Mouse (Mus musculus): ENCODE results near the gene H2-Ob.

The H2-Ob gene

DNA sequence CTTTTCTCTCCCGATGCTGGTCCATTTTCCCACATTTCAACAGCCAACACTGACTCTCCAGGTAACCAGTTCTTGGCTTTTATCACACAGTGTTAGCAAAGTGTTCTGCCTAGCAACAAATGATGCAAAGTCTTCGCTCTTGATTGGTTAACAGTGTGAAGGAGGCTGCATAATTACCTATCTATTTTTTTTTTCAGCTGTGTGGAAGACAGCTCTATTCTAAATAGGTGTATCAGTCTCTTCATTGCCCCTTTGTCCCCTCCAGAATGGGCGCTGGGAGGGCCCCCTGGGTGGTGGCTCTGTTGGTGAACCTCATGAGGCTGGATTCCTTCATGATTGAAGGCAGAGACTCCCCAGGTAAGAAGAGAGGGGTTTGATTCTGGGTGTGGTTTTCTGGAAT, at the start of gene H2-Ob:
H2-Ob (plus strand) TSS at position 198 of the 400 bp plus-strand sequence.
- no peak for DNase-seq (ENCODE audit: low read depth, low spot score)

DNA sequence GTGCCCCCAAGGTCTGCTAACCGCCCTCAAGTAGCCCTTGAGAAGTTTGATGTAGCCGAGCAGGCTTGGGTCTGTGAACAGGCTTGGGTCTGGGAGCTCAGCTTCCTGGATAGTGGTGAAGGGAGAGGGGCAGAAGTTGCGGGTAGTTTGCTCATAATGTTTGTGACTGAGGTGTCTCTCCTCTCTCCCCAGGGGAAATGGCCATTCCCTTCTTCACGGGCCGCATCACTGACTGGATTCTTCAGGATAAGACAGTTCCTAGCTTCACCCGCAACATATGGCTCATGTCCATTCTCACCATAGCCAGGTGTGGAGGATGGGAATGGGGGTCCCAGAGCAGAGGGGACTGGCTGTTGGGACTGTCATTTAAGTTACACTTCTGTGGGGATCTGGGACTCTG, 49.7 kb upstream of the H2-Ob start:
- no peak for DNase-seq (ENCODE audit: low read depth, low spot score)

DNA sequence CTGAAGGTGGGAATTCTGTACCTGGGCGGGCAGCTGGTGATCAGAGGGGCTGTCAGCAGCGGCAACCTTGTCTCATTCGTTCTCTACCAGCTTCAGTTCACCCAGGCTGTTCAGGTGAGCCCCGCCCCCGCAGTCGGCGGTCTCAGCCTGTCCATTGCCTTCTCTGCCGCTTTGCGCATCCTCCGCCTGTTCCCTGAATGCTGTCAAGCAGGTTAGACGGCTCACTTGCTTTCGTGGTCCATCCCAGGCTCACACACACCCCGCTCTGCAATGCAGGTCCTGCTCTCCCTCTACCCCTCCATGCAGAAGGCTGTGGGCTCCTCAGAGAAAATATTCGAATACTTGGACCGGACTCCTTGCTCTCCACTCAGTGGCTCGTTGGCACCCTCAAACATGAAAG, 45.9 kb upstream of the H2-Ob start:
- no peak for DNase-seq (ENCODE audit: low read depth, low spot score)

DNA sequence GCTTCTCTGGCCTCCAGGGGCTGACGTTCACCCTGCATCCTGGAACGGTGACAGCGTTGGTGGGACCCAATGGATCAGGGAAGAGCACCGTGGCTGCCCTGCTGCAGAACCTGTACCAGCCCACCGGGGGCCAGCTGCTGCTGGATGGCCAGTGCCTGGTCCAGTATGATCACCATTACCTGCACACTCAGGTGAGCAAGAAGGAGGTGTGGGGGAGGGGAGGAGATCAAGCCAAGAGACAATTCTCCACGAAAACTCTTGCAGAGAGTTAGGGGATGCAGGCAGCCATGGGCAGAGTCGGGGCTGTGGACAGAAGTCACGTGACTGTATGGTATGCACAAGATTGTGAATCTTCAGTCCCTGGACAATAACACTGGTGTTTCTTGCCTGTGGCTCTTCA, 45.2 kb upstream of the H2-Ob start:
- DNase-seq (ENCODE audit: low read depth, low spot score) = no peak

DNA sequence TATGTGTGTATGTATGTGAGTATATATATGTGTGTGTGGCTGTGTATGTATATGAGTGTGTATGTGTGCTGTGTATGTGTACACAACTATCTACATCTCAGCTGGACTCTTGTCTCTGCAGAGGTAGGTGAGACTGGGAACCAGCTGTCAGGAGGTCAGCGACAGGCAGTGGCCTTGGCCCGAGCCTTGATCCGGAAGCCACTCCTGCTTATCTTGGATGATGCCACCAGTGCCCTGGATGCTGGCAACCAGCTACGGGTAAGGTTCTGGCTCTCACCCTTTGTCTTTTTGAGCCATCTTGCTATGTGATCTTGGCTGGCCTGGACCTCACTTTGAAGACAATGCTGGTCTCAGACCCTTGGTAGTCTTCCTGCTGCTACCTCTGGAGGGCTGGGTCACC, 44.0 kb upstream of the H2-Ob start:
- DNase-seq (ENCODE audit: low read depth, low spot score) = no peak

DNA sequence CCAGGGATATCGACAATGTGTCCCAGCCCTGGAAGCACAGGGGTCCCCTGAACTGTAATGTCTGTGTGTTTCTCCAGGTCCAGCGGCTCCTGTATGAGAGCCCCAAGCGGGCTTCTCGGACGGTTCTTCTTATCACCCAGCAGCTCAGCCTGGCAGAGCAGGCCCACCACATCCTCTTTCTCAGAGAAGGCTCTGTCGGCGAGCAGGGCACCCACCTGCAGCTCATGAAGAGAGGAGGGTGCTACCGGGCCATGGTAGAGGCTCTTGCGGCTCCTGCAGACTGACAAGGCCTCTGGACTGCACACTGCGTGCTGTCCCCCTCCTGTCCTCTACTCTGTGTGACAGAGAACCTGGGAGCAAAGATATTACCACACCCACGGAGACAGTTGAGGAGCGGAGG, 42.2 kb upstream of the H2-Ob start:
- no peak for DNase-seq (ENCODE audit: low read depth, low spot score)

DNA sequence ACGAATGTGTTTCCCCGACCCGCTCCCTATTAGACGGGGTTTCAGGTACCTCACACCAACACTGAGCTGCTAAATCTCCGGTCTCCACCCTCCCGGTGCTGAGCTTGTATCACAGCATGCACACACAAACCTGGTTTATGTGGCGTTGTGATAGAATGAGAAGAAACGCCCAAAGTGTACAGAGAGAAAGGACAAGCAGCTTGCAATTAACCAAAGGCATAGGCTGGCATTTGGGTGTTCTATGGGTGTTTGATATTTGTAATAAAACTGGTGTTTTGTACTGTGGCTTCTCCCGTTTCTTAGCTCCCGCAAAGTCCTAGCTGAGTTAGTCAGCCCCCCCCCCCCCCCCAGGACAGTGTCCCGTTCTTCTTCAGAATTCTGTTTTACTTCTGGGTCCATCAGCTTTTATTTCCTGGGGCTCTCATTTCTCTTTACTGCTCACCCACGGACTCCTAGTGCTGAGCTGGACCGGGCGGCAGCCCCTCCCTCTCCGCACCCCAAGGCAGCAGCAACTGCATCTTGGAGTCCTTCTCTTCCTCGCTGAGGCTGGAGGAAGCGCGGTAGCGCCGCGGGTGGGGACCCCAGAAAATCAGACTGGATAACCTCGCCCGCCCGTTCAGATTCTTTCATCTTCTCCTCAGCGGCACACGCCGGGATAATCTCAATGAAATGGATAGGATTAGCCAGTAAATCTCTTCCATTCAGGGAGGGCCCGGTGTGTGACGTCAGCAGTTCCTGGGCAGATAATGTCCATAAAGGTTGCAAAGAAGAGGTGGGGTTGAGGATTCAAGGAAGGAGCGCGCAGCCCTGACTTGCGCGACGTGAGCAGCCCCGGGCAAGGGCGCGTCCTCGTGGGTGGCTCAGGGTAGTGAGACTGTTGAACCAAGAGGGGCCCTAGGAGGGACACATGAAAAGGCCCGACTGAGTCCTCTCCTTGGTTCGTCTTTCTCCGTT, 41.5 kb upstream of the H2-Ob start, which contains the start of gene Psmb8:
Psmb8 (plus strand) TSS at position 781 of the 954 bp plus-strand sequence.
- DNase-seq (ENCODE audit: low read depth, low spot score) = peak; percentile 73

DNA sequence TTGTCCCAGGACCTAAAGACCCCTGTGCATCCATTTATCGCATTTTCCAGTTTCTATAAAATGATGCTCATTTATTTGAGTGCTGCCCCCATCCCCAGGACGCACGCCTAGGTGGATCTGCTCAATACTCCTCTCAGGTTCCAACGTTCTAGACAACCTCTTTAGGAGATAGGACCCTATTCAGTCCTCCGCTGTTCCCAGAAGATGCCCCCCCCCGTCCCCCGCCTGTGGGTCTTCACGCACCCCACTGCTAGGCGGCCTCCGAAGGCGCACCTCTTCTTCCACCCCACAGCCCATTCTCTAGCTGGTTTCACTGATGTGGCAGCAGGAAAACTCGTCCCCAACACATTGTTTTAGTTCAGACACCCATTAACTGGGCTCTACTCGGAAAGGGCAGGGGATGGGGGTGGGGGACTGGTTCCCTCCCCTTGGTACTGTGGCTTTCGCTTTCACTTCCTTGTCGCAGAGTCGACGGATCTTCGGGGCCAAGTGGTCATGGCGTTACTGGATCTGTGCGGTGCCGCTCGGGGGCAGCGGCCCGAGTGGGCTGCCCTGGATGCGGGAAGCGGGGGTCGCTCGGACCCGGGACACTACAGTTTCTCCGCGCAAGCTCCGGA, 40.7 kb upstream of the H2-Ob start:
- no peak for DNase-seq (ENCODE audit: low read depth, low spot score)

DNA sequence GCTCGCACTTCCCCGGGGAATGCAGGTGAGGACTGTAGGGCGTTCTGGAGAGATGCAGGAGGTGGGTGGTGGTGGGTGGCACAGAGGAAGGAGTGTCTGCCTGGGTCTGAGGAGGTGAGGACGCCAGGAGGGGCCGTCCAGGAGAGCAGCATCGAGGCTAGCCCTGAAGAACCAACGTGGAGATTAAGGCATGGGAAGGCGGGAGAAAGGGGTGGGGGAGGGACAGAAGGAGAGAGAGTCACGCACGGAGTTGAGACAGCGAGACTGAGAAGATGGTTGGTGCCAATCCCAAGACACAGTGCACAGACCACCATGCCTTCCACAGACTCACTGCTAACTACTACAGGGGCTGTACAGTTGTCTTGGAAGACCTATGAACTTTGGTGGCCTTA, 40.2 kb upstream of the H2-Ob start:
- no peak for DNase-seq (ENCODE audit: low read depth, low spot score)

DNA sequence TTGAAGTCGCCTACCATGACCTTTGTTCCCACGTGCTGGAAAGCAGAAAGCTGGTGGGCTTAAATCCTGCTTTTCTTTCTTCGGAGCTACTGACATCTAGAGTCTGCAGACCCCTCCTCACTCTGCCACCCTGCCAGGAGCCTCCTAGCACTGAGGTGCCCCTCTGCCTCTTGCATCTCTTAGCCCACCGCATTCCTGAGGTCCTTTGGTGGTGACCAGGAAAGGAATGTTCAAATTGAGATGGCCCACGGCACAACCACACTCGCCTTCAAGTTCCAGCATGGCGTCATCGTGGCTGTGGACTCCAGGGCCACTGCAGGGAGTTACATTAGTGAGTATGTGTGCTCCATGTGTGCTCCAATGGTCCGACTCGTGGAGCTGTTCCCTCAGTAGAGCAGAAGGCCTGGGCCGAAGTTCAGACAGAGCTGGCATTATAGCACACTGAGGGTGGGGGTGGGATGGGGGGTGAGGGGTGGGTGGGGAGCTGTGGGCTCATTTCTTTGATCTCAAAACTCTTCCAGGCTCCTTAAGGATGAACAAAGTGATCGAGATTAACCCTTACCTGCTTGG, 39.6 kb upstream of the H2-Ob start:
- no peak for DNase-seq (ENCODE audit: low read depth, low spot score)

DNA sequence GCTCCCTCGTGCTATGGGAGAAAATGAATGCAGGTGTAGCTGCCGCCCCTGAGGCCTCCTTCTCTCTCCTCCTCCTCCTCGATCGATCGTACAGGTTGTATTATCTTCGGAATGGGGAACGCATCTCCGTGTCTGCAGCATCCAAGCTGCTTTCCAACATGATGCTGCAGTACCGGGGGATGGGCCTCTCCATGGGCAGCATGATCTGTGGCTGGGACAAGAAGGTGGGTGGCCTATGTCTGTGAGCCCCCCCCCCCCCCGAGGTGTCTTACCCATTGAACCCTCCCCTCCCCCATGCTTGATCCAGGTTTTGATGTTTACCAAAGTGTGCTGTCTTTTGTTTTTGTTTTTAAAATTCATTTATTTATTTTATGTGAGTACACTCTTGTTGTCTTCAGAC, 38.7 kb upstream of the H2-Ob start:
- no peak for DNase-seq (ENCODE audit: low read depth, low spot score)

DNA sequence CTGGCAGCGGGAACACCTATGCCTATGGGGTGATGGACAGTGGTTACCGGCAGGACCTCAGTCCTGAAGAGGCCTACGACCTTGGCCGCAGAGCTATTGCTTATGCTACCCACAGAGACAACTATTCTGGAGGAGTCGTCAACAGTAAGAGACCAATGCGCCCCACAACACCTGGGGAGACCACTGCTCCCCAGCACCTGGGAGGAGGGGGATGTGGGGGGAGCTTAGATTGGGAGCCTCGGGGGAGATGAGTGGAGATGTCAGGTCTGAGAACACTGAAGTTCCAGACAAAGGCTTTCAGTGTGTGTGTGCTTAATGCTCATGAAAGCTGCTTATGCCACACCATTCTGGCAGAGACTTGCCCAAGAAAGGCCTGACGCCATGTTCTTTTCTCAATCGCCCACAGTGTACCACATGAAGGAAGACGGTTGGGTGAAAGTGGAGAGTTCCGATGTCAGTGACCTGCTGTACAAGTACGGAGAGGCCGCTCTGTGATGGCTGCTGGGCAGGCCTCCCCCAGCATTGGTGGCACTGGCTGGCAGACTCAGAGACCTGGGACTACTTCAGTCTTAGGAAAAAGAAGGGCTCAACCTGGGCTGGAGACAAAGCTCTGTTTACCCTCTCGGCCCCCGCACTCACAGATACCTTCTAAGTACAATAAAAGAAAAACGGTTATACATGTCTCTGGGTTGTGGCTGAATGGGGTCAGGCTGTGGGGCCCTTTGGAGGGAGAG, 37.8 kb upstream of the H2-Ob start:
- no peak for DNase-seq (ENCODE audit: low read depth, low spot score)

DNA sequence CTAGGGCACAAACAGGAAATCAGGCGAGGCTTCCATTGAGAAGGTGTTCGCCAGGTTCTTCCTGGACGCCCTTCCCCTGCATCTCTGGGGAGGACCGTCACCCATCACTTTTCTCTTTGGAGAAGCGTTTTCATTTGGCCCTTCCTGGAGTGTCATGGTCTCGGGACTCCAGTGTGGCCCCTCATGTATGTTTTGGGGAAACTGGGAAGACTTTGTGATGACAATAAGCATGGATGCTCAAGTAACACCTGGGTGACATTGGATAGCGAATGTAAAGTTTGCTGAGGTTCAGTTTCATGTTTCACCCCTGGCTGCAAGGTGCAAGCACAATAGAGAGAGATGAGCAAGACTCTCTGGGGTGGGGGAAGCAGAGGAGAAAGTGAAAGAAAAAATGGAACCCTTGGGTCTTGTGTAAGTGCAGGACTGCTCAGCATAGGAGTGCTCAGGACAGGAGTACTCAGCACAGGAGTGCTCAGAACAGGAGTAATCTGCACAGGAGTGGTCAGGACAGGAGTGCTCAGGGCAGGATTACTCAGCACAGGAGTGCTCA, 37.1 kb upstream of the H2-Ob start:
- no peak for DNase-seq (ENCODE audit: low read depth, low spot score)

DNA sequence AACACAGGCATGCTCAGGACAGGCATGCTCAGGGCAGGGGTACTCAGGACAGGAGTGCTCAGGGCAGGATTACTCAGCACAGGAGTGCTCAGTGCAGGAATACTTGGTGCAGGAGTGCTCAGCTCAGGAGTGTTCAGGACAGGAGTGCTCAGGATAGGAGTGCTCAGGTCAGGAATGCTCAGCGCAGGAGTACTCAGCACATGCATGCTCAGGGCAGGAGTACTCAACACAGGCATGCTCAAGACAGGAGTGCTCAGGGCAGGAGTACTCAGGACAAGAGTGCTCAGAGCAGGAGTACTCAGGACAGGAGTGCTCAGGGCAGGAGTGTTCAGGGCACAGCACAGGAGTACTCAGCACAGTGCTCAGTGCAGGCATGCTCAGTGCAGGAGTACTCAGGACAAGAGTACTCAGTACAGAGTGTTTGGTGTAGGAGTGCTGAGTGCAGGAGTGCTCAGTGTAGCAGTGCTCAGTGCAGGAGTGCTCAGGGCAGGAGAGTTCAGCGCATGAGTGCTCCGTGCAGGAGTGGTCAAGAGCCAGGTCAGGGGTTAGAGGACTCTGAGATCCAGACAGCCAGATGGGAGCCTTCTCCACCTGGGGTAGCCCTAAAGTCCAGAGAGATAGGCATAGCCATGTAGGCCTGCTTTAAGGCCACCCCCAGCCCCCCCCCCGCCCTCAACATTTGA, 35.8 kb upstream of the H2-Ob start:
- no peak for DNase-seq (ENCODE audit: low read depth, low spot score)

DNA sequence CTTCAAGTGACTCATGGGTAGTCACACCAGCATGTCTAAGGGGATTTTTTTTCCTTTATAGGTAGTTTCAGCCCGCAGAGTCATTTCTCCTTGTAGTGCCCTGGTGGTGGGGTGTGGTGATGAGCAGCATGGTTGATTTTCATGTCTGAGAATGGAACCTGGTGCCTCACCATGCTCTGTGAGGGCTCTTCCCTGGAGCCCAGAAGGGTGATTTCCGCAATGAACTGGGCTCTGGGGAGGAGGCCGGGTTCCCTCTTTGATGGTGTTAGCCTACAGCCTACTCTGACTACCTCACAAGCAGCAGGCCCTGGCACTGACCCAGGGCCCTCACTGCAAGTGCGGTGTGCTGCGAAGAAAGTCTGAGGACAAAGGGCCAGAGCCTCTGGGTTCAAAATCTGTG, 35.3 kb upstream of the H2-Ob start, which contains the start of gene Tap2:
Tap2 (plus strand) TSS at position 84 of the 400 bp plus-strand sequence.
- DNase-seq (ENCODE audit: low read depth, low spot score) = no peak

DNA sequence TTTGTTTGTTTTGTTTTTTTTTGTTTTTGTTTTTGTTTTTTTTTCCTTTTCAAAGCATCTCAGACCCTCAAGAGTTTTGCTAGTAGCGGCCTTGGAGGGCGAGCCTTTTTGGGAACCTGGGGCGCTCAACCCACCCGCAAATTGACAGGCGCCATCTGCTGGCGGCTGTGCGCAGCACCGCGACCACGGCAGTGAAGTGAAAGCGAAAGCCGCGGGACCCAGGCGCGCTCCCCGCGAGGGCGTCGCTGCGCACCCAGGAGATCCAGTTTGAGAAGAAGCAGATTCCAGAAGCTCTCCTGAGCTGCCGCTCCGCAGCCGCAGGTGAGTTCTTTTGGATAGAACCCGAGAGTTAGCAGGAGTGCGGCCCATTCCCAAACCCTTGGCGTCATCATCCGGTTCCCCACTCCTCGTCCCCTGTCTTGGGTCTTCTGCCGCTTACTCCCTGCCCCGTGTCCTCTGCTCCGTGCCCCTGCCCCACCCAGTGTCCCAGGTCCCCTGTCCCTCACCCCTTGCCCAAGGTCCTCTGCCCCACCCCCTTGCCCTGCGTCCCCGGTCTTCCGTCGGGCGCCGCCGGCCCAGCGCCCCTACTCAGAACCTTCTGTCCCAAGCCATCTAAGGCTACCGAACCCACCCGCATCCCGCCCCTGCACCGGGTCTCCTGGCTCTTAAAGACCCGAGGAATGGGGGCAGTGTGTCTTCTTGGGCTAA, 34.2 kb upstream of the H2-Ob start:
- peak; percentile 72 for DNase-seq (ENCODE audit: low read depth, low spot score)

DNA sequence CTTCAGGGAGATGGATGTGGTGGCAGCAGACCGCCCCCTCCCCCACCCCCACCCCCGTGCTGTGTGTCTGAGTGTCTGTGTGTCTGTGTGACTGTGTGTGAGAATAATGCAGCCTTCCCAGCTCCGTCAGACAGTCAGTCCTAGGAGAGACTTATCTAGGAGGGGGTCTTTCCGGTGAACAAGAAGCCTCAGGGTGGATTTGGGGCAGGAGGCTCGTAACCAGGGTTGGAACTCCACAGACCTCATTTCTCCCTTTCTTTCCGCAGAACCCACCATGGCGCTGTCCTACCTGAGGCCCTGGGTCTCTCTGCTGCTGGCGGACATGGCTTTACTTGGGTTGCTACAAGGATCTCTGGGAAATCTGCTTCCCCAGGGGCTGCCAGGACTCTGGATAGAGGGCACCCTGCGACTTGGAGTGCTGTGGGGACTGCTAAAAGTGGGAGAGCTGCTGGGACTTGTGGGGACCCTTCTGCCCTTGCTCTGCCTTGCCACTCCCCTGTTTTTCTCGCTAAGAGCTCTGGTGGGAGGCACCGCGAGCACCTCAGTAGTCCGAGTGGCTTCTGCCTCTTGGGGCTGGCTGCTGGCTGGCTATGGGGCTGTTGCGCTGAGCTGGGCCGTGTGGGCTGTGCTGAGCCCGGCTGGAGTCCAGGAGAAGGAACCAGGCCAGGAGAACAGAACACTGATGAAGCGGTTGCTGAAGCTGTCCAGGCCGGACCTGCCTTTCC, 33.5 kb upstream of the H2-Ob start:
- DNase-seq (ENCODE audit: low read depth, low spot score) = no peak

DNA sequence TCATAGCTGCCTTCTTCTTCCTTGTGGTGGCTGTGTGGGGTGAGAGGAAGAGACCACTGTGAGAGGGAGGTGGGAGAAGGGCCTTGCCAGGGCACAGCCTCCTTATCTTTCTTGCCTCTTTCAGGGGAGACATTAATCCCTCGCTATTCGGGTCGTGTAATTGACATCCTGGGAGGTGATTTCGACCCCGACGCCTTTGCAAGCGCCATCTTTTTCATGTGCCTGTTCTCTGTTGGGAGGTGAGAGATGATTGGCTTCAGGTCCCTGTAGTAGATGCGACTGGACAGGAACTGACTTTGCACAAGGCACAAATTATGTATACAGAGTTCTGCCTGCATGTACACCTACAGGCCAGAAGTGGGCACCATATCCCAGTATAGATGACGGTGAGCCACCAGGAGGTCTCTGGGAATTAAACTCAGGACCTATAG, 32.9 kb upstream of the H2-Ob start:
- no peak for DNase-seq (ENCODE audit: low read depth, low spot score)

DNA sequence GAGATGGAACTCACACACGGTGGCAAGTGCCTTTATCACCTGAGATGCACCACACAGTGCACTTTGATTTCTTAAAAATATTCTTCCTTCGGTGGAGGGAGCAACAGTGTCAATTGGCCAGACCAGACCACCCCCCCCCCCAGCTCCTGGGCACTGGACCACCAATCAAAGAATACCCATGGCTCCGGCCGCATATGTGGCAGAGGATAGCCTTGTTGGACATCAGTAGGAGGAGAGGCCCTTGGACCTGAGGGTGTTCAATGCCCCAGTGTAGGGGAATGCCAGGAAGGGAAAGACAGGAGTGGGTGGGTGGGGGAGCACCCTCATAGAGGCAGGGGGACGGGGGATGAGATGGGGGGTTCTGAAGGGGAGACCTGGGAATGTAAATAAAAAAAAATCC, 32.0 kb upstream of the H2-Ob start:
- DNase-seq (ENCODE audit: low read depth, low spot score) = no peak

DNA sequence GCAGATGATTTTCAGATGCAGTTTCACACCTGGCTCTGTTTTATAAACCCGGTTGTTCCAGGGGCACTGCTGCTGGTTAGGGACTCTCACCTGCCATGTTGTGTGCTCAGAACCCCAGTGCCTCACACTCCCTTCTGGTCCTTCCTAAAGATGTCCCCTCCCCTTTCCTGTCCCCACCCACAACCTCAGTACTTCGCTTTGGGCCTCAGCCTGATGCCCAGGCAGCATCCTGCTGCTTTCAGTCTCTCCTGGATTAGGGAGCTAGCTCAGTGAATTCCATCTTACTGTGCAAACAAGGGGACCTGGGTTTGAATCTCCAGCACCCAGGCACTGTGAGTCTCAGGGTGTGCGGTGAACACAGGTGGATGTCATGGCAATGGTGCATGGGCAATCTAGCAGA, 31.2 kb upstream of the H2-Ob start:
- DNase-seq (ENCODE audit: low read depth, low spot score) = no peak
